12 mouse cellular contexts compared by ENCODE assay signal in genomic region chr9:95521566-95521965, GRCm38 (mm10). TPM values are rescaled to one million over a fixed set of nuclear protein-coding genes. Genes with fewer than 3 reads are reported as not detected.
A peak's percentile ranks its signal among the peaks of the same experiment; 100 is the strongest.
DNase-seq lines count a peak whose midpoint lies in the region; ATAC-seq and TF ChIP-seq lines count a peak whose summit lies in the region.
"Had no signal": no experiment of that assay in that cellular context is flagged by ENCODE, and none has a peak within 500 bp of the region (broad histone marks: within the 10 kb centered on the region; RNA-seq: fewer than 3 reads in every experiment).

No protein-coding gene starts in this region.

- H3K9me3 ChIP-seq in lung, embryonic 14.5 days (ENCODE audit: low read depth, low read length): no peaks in the 10 kb centered on the region
- no peaks in the 10 kb centered on the region for H3K9me3 ChIP-seq in lung, postnatal 0 days (ENCODE audit: low read length)
- H3K9me3 ChIP-seq in kidney, embryonic 16.5 days (ENCODE audit: low read length): no peaks in the 10 kb centered on the region
- H3K9me3 ChIP-seq in liver, postnatal 0 days (ENCODE audit: low read length): no peaks in the 10 kb centered on the region
- H3K9me3 ChIP-seq: embryonic facial prominence, embryonic 12.5 days; heart, embryonic 12.5 days; limb, embryonic 12.5 days had no signal

- WGBS in lung, embryonic 14.5 days: 36% methylated on average over 10 of the region's 10 CpGs
- 36% methylated on average over 10 of the region's 10 CpGs for WGBS in lung, postnatal 0 days
- WGBS in kidney, embryonic 16.5 days: 34% methylated on average over 10 of the region's 10 CpGs
- 46% methylated on average over 10 of the region's 10 CpGs for WGBS in liver, postnatal 0 days (ENCODE audit: insufficient replicate concordance)

- no peak overlapping the region for H3K27ac ChIP-seq in lung, embryonic 14.5 days (ENCODE audit: low read depth)
- H3K27ac ChIP-seq in lung, postnatal 0 days (ENCODE audit: low read length): no peak overlapping the region
- H3K27ac ChIP-seq in kidney, embryonic 16.5 days (ENCODE audit: low read length): no peak overlapping the region
- no peak overlapping the region for H3K27ac ChIP-seq in liver, postnatal 0 days (ENCODE audit: low read depth)
- H3K27ac ChIP-seq: embryonic facial prominence, embryonic 12.5 days; limb, embryonic 12.5 days had no signal

- H3K27me3 ChIP-seq in lung, embryonic 14.5 days (ENCODE audit: insufficient read depth, low read length): no peaks in the 10 kb centered on the region
- no peaks in the 10 kb centered on the region for H3K27me3 ChIP-seq in lung, postnatal 0 days (replicated peaks; ENCODE audit: insufficient read depth, low read length)
- H3K27me3 ChIP-seq in kidney, embryonic 16.5 days (ENCODE audit: insufficient read depth, low read length): no peaks in the 10 kb centered on the region
- no peaks in the 10 kb centered on the region for H3K27me3 ChIP-seq in liver, postnatal 0 days (ENCODE audit: insufficient read depth, low read length)
- H3K27me3 ChIP-seq: embryonic facial prominence, embryonic 12.5 days; heart, embryonic 12.5 days; limb, embryonic 12.5 days had no signal

- DNase-seq in lung, embryonic 14.5 days: peak; percentile 63
- DNase-seq in lung, postnatal 0 days (ENCODE audit: low spot score): no peak
- DNase-seq in ZHBTc4 (ENCODE audit: low read depth, low spot score): peak; percentile 92
- DNase-seq in liver, postnatal 0 days: peak; percentile 43
- no peak for DNase-seq in right cerebral cortex, postnatal 36 days (ENCODE audit: low spot score in 2 of 2)
- DNase-seq: thymus, adult 18-20 months had no signal

- TF ChIP-seq EP300 in lung, postnatal 0 days (IDR thresholded peaks at IDR 0.05): no peak
- TF ChIP-seq EP300 in liver, postnatal 0 days (IDR thresholded peaks at IDR 0.05; ENCODE audit: low read depth): no peak

- TF ChIP-seq CTCF in lung, embryonic 14.5 days (IDR thresholded peaks at IDR 0.05; ENCODE audit: low read depth): no peak
- no peak for TF ChIP-seq CTCF in lung, postnatal 0 days (IDR thresholded peaks at IDR 0.05)
- TF ChIP-seq CTCF in liver, postnatal 0 days (IDR thresholded peaks at IDR 0.05; ENCODE audit: low read depth): no peak

- ATAC-seq in lung, embryonic 14.5 days (ENCODE audit: insufficient read depth): no peak
- ATAC-seq in lung, postnatal 0 days: no peak
- ATAC-seq in kidney, embryonic 16.5 days (ENCODE audit: low FRiP score, low TSS enrichment): no peak
- ATAC-seq in liver, postnatal 0 days: no peak
- ATAC-seq in granulocyte monocyte progenitor cell, adult 5-6 weeks (replicated peaks; ENCODE audit: poor library complexity, severe bottlenecking): no peak

- no peak overlapping the region for H3K4me3 ChIP-seq in lung, embryonic 14.5 days (ENCODE audit: low read depth, low read length)
- no peak overlapping the region for H3K4me3 ChIP-seq in lung, postnatal 0 days (ENCODE audit: low read depth, low read length)
- H3K4me3 ChIP-seq in kidney, embryonic 16.5 days (ENCODE audit: low read length): no peak overlapping the region
- no peak overlapping the region for H3K4me3 ChIP-seq in liver, postnatal 0 days (ENCODE audit: low read depth, low read length)
- H3K4me3 ChIP-seq: embryonic facial prominence, embryonic 12.5 days; heart, embryonic 12.5 days; limb, embryonic 12.5 days had no signal

- no peak overlapping the region for H3K9ac ChIP-seq in lung, embryonic 14.5 days
- no peak overlapping the region for H3K9ac ChIP-seq in lung, postnatal 0 days (replicated peaks; ENCODE audit: low read depth)
- H3K9ac ChIP-seq in kidney, embryonic 16.5 days (replicated peaks; ENCODE audit: low read length): no peak overlapping the region
- no peak overlapping the region for H3K9ac ChIP-seq in liver, postnatal 0 days (replicated peaks)
- H3K9ac ChIP-seq: embryonic facial prominence, embryonic 12.5 days; forebrain, postnatal 0 days; heart, embryonic 12.5 days; limb, embryonic 12.5 days had no signal

- no peak overlapping the region for H3K4me2 ChIP-seq in lung, embryonic 14.5 days
- H3K4me2 ChIP-seq in lung, postnatal 0 days (replicated peaks; ENCODE audit: low read depth, low read length): no peak overlapping the region
- H3K4me2 ChIP-seq in kidney, embryonic 16.5 days (replicated peaks; ENCODE audit: low read depth, low read length): 0 out of 2 replicates have a peak overlapping the region, but pooled peaks have one; percentile 12
- H3K4me2 ChIP-seq in liver, postnatal 0 days (ENCODE audit: low read depth, low read length): no peak overlapping the region
- H3K4me2 ChIP-seq: embryonic facial prominence, embryonic 12.5 days; heart, embryonic 12.5 days; limb, embryonic 12.5 days had no signal

- H3K4me1 ChIP-seq in lung, embryonic 14.5 days (ENCODE audit: insufficient read depth): no peaks in the 10 kb centered on the region
- H3K4me1 ChIP-seq in lung, postnatal 0 days (ENCODE audit: insufficient read depth, low read depth, low read length): no peaks in the 10 kb centered on the region
- H3K4me1 ChIP-seq in kidney, embryonic 16.5 days (ENCODE audit: insufficient read depth, low read length): peaks cover 3% of the 10 kb centered on the region; the same call in 1 of the 2 replicates
- no peaks in the 10 kb centered on the region for H3K4me1 ChIP-seq in liver, postnatal 0 days (ENCODE audit: insufficient read depth)
- H3K4me1 ChIP-seq: embryonic facial prominence, embryonic 12.5 days; heart, embryonic 12.5 days; limb, embryonic 12.5 days had no signal

- no peaks in the 10 kb centered on the region for H3K36me3 ChIP-seq in lung, embryonic 14.5 days (ENCODE audit: insufficient read depth)
- H3K36me3 ChIP-seq in lung, postnatal 0 days (ENCODE audit: insufficient read depth, low read length): no peaks in the 10 kb centered on the region
- no peaks in the 10 kb centered on the region for H3K36me3 ChIP-seq in kidney, embryonic 16.5 days (ENCODE audit: insufficient read depth, low read length)
- no peaks in the 10 kb centered on the region for H3K36me3 ChIP-seq in liver, postnatal 0 days (replicated peaks; ENCODE audit: insufficient read depth, low read length)
- H3K36me3 ChIP-seq: embryonic facial prominence, embryonic 12.5 days; heart, embryonic 12.5 days; limb, embryonic 12.5 days had no signal

RNA-seq across cellular contexts. Expression of gene U2surp, which starts 9.8 kb away (rescaled TPM):
- polyA plus RNA-seq in lung, embryonic 14.5 days (2014; fragmentation: Nextera tagmentation; extraction: Ambion mirVana): 125 and 138 TPM in 2 replicates
- polyA plus RNA-seq in lung, postnatal 0 days (2015; fragmentation: Nextera tagmentation; extraction: Ambion mirVana): 73.2 and 84.4 TPM in 2 replicates
- 100 and 134 TPM in 2 replicates for polyA plus RNA-seq in kidney, embryonic 16.5 days (2015; fragmentation: Nextera tagmentation; extraction: Ambion mirVana)
- 56.5 and 60.9 TPM in 2 replicates for polyA plus RNA-seq in liver, postnatal 0 days (2015; fragmentation: Nextera tagmentation; extraction: Ambion mirVana)
- total RNA-seq in granulocyte monocyte progenitor cell, adult 5-6 weeks (2014; fragmentation: Nextera tagmentation): 84.3 and 94.2 TPM in 2 replicates
- 186 and 187 TPM in 2 replicates for total RNA-seq in granulocyte monocyte progenitor cell, adult 5-6 weeks (2017)

RNA-seq across cellular contexts. Expression of gene Paqr9, which starts 37.9 kb away (rescaled TPM):
- polyA plus RNA-seq in lung, embryonic 14.5 days (2014; fragmentation: Nextera tagmentation; extraction: Ambion mirVana): 0.07 TPM in 1 of 2 replicates, not detected in the other
- polyA plus RNA-seq in lung, postnatal 0 days (2015; fragmentation: Nextera tagmentation; extraction: Ambion mirVana): 0.11 and 0.16 TPM in 2 replicates
- polyA plus RNA-seq in kidney, embryonic 16.5 days (2015; fragmentation: Nextera tagmentation; extraction: Ambion mirVana): 0.81 and 1.00 TPM in 2 replicates
- 63.6 and 68.7 TPM in 2 replicates for polyA plus RNA-seq in liver, postnatal 0 days (2015; fragmentation: Nextera tagmentation; extraction: Ambion mirVana)
- 0.02 and 0.04 TPM in 2 replicates for total RNA-seq in granulocyte monocyte progenitor cell, adult 5-6 weeks (2014; fragmentation: Nextera tagmentation)
- total RNA-seq in granulocyte monocyte progenitor cell, adult 5-6 weeks (2017): under 0.01 and 0.09 TPM in 2 replicates

Comparison
In these comparisons a context has a peak if more than half of its experiments do, and no peak if none do; other contexts are left out.
1. DNase-seq: peak in lung, embryonic 14.5 days (single experiment), ZHBTc4 (single experiment) and liver, postnatal 0 days (single experiment); none in lung, postnatal 0 days (single experiment) and right cerebral cortex, postnatal 36 days (0 of 2).
2. RNA of gene Paqr9, which starts 37.9 kb away (polyA plus RNA-seq): 63.6 to 68.7 TPM in liver, postnatal 0 days; 0.81 to 1.00 TPM in kidney, embryonic 16.5 days, 0.11 to 0.16 TPM in lung, postnatal 0 days and 0.07 TPM in lung, embryonic 14.5 days; every median in the first group is over 10 times any median in the second.